Mouse (Mus musculus): Measurements from ENCODE around the gene Tprn.

Gene Tprn

GRCm38 (mm10) chr2:25262291-25262767 is at the start of gene Tprn:
Tprn (plus strand) TSS chr2:25262618.
- peak; percentile 95 to 97 for DNase-seq

GRCm38 (mm10) chr2:25213266-25213865 is 49.1 kb upstream of the Tprn start:
- DNase-seq = no peak

GRCm38 (mm10) chr2:25214444-25214843 is 48.0 kb upstream of the Tprn start, which contains the start of gene Stpg3:
Stpg3 (minus strand) TSS chr2:25214637.
- DNase-seq = peak in 1 of 2 experiments; percentile 40

- DNase-seq = no peak
Observed at GRCm38 (mm10) chr2:25217666-25218065, 44.8 kb upstream of the Tprn start.

GRCm38 (mm10) chr2:25218445-25218844 is 44.0 kb upstream of the Tprn start, which contains the start of gene Fam166a:
Fam166a (plus strand) TSS chr2:25218745.
- DNase-seq = no peak

- DNase-seq = no peak
Observed at GRCm38 (mm10) chr2:25221331-25221772, 41.1 kb upstream of the Tprn start.

GRCm38 (mm10) chr2:25223681-25224491 is 38.5 kb upstream of the Tprn start:
- peak; percentile 78 to 89 for DNase-seq

- DNase-seq = no peak
Observed at GRCm38 (mm10) chr2:25224492-25224765, 38.0 kb upstream of the Tprn start, which contains the start of gene Tubb4b. Tubb4b (minus strand) TSS chr2:25224702.

GRCm38 (mm10) chr2:25224766-25225752 is 37.4 kb upstream of the Tprn start:
- DNase-seq = peak; percentile 95 to 98

GRCm38 (mm10) chr2:25225811-25226379 is 36.5 kb upstream of the Tprn start:
- DNase-seq = no peak

GRCm38 (mm10) chr2:25226864-25227263 is 35.6 kb upstream of the Tprn start:
- DNase-seq = no peak

- no peak for DNase-seq
Observed at GRCm38 (mm10) chr2:25227406-25227805, 35.0 kb upstream of the Tprn start.

GRCm38 (mm10) chr2:25228431-25228889 is 34.0 kb upstream of the Tprn start:
- DNase-seq = peak; percentile 88 to 92

GRCm38 (mm10) chr2:25228995-25229530 is 33.4 kb upstream of the Tprn start:
- DNase-seq = no peak

- DNase-seq = no peak
Observed at GRCm38 (mm10) chr2:25229582-25229981, 32.8 kb upstream of the Tprn start.

- DNase-seq = no peak
Observed at GRCm38 (mm10) chr2:25230581-25230980, 31.8 kb upstream of the Tprn start.

GRCm38 (mm10) chr2:25231038-25231437 is 31.4 kb upstream of the Tprn start:
- no peak for DNase-seq

- peak in 1 of 2 experiments; percentile 2 for DNase-seq
Observed at GRCm38 (mm10) chr2:25233421-25233820, 29.0 kb upstream of the Tprn start.

- peak in 1 of 2 experiments; percentile 47 for DNase-seq
Observed at GRCm38 (mm10) chr2:25234050-25234449, 28.4 kb upstream of the Tprn start, which contains the start of gene Slc34a3. Slc34a3 (minus strand) TSS chr2:25234364.

- peak in 1 of 2 experiments; percentile 46 for DNase-seq
Observed at GRCm38 (mm10) chr2:25234551-25235220, 27.7 kb upstream of the Tprn start.

- peak in 1 of 2 experiments; percentile 7 for DNase-seq
Observed at GRCm38 (mm10) chr2:25236614-25237013, 25.8 kb upstream of the Tprn start, which contains the start of gene Rnf224. Rnf224 (minus strand) TSS chr2:25236787.
